Mouse (Mus musculus): ENCODE data around the gene Wwox.

- TF ChIP-seq GABPA (IDR thresholded peaks at IDR 0.05; ENCODE audit: insufficient replicate concordance, low read depth, low read length): no peak
- TF ChIP-seq JUND (conservative IDR thresholded peaks at IDR 0.05; ENCODE audit: low read depth, low read length): no peak
- no peak for TF ChIP-seq JUN (IDR thresholded peaks at IDR 0.05; ENCODE audit: insufficient read depth, low read depth, low read length)
- no peak for TF ChIP-seq CTCF (conservative IDR thresholded peaks at IDR 0.05 in 1 of 2, IDR thresholded peaks at IDR 0.05 in 1 of 2; ENCODE audit: low read depth in 2 of 2, low read length in 2 of 2)
- no peak for TF ChIP-seq PAX5 (IDR thresholded peaks at IDR 0.05; ENCODE audit: low read length)
- TF ChIP-seq UBTF (IDR thresholded peaks at IDR 0.05; ENCODE audit: low read depth, low read length): no peak
- no peak for TF ChIP-seq BHLHE40 (IDR thresholded peaks at IDR 0.05; ENCODE audit: low read depth, low read length)
- no peak for TF ChIP-seq MYC (IDR thresholded peaks at IDR 0.05; ENCODE audit: low read depth, low read length)
- TF ChIP-seq ZNF384 (IDR thresholded peaks at IDR 0.05; ENCODE audit: low read depth, low read length): no peak
- TF ChIP-seq POLR2A (IDR thresholded peaks at IDR 0.05; ENCODE audit: low read depth, low read length): no peak
- no peak for TF ChIP-seq ZKSCAN1 (IDR thresholded peaks at IDR 0.05; ENCODE audit: borderline replicate concordance, low read depth, low read length)
- TF ChIP-seq MAFK (IDR thresholded peaks at IDR 0.05; ENCODE audit: insufficient replicate concordance, low read length): no peak
- TF ChIP-seq RAD21 (IDR thresholded peaks at IDR 0.05; ENCODE audit: low read depth, low read length): no peak
- no peak for TF ChIP-seq CHD2 (IDR thresholded peaks at IDR 0.05; ENCODE audit: low read length)
Measured at GRCm38 (mm10) chr8:114675151-114675550, 235.7 kb downstream of the Wwox start.
